Mouse (Mus musculus) liver, embryonic 11.5 days (tissue): ENCODE results near the gene Smtn. TPM values are rescaled to one million over a fixed set of nuclear protein-coding genes. Genes with fewer than 3 reads are reported as not detected.
A peak's percentile ranks its signal among the peaks of the same experiment; 100 is the strongest.

Source experiments
- ATAC-seq: fragments of 200-750 bp; cut with Nextera tagmentation; replicated peaks from 2 replicates; pipeline ENCODE4 v1.8.0; 2017; ENCODE audit warnings: moderate number of reproducible peaks, mild to moderate bottlenecking, moderate TSS enrichment, moderate library complexity; ENCODE audit not compliant: low FRiP score
- DNase-seq: peaks from one replicate; pipeline ENCODE4 v3.0.0-alpha.2; 2017; ENCODE audit warnings: low spot score
- H3K27ac ChIP-seq: fragments of 300-500 bp; sonication (generic); 2 replicates; pipeline ENCODE4 v1.5.1; 2014; ENCODE audit warnings: mild to moderate bottlenecking, low read depth, low read length, control low read depth
- H3K27me3 ChIP-seq: fragments of 300-500 bp; sonication (generic); replicated peaks from 2 replicates; pipeline ENCODE4 v1.6.1; 2014; ENCODE audit warnings: low read length, mixed read lengths; ENCODE audit not compliant: control insufficient read depth, insufficient read depth
- H3K36me3 ChIP-seq: fragments of 300-500 bp; sonication (generic); 2 replicates; pipeline ENCODE4 v1.6.1; 2014; ENCODE audit warnings: mild to moderate bottlenecking, low read length, moderate library complexity, mixed read lengths; ENCODE audit not compliant: control insufficient read depth, insufficient read depth
- H3K4me1 ChIP-seq: fragments of 300-500 bp; sonication (generic); replicated peaks from 2 replicates; pipeline ENCODE4 v1.6.1; 2014; ENCODE audit warnings: low read length, mixed read lengths; ENCODE audit not compliant: control insufficient read depth, insufficient read depth
- H3K4me2 ChIP-seq: fragments of 300-500 bp; sonication (generic); 2 replicates; pipeline ENCODE4 v1.6.1; 2014; ENCODE audit warnings: mild to moderate bottlenecking, control low read depth, moderate library complexity
- H3K4me3 ChIP-seq: fragments of 300-500 bp; sonication (generic); 2 replicates; pipeline ENCODE4 v1.5.1; 2014; ENCODE audit warnings: low read depth, low read length, control low read depth
- H3K9ac ChIP-seq: fragments of 300-500 bp; sonication (generic); 2 replicates; pipeline ENCODE4 v1.6.1; 2014; ENCODE audit warnings: low read depth, low read length, control low read depth
- H3K9me3 ChIP-seq: fragments of 300-500 bp; sonication (generic); 2 replicates; pipeline ENCODE4 v1.6.1; 2016; ENCODE audit warnings: low read length, inconsistent platforms, mixed read lengths; ENCODE audit not compliant: control insufficient read depth
- WGBS: fragments of 180-500 bp; shearing (Covaris S2); extraction: QIAGEN DNeasy Blood & Tissue Kit; methylation state at CpG from one replicate; pipeline ENCODE4 v1.1.7; 2014; 5-methylcytosine and 5-hydroxymethylcytosine counted together
- polyA plus RNA-seq: library from polyadenylated mRNA; unstranded; fragments of >200 nt; fragmentation: Nextera tagmentation; extraction: Ambion mirVana; gene quantifications from 2 replicates; pipeline ENCODE4 v1.2.1, GENCODE M21; 2014

Smtn gene
- polyA plus RNA-seq = 27.0 and 29.3 TPM in 2 replicates

- 85% methylated on average over 23 of the region's 23 CpGs for WGBS
- DNase-seq (no peak), ATAC-seq (no peak)
- H3K4me1 ChIP-seq = peaks cover 17% of the 10 kb centered on the region
- H3K36me3 ChIP-seq = no peaks in the 10 kb centered on the region
- H3K4me3 ChIP-seq = peak within 1 kb of the TSS; percentile 55
- H3K27ac ChIP-seq = no peak within 1 kb of the TSS
- H3K9ac ChIP-seq = 0 out of 2 replicates have a peak within 1 kb of the TSS, but pooled peaks have one; percentile 22
- no peaks in the 10 kb centered on the region for H3K9me3 ChIP-seq
- peak within 1 kb of the TSS; percentile 76 for H3K4me2 ChIP-seq
- no peaks in the 10 kb centered on the region for H3K27me3 ChIP-seq
Measured at GRCm38 (mm10) chr11:3540451-3541085, at the start of gene Smtn. Smtn (minus strand) TSS chr11:3540612.

DNA sequence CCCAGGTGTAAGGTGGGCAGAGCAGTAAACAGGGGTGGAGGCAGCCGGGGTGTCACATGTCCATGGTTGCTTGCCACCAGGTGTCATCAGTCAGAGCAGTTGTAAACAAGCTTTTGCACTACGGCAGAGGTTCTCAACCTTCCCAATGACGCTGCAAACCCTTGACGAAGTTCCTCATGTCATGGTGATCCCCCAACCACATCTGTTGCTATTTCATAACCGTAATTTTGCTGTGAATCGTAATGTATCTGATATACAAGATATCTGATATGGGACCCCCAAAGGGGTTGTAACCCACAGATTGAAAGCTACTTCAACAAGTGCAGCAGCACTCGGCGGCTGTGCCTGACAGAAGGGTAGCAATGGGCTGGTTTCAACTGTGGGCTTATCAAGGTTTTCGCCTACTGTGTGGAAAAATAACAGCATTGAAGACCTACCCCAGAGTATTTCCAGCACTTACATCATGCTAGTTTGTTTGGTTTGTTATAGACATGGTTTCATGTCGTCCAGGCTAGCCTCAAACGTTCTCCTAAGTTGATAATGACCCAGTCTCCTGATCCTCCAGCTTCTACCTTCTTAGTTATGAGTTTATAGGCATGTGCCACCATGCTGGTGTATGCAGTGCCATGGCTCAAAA lies 47.7 kb upstream of the Smtn start:
- Histone ChIP-seq H3K36me3 (no peaks in the 10 kb centered on the region), H3K27ac (no peak overlapping the region), H3K9me3 (no peaks in the 10 kb centered on the region), H3K27me3 (no peaks in the 10 kb centered on the region), H3K9ac (no peak overlapping the region), H3K4me2 (no peak overlapping the region), H3K4me3 (no peak overlapping the region), H3K4me1 (no peaks in the 10 kb centered on the region)
- no peak for ATAC-seq
- 68% methylated on average over 11 of the region's 11 CpGs for WGBS
- DNase-seq = no peak

DNA sequence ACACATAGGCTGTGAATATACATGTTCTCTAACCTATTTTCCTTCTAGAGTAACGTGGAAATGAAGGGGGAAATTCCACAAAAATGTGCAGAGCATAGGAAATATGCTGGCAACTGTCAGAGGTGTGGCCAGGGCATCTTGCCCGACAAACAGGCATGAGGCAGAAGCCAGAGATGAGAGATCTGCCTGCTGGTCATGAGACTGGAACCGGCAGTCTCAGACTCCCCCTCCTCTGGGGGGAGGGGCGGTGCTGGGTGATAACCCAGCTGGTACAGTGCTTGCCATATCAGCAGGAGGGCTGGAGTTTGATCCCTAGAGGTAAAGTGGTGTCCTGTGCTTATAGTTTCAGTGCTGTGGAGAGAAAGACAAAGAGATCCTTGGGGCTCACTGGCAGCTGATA lies 46.9 kb upstream of the Smtn start:
- DNase-seq (no peak), ATAC-seq (no peak)
- H3K36me3 ChIP-seq = no peaks in the 10 kb centered on the region
- H3K4me1 ChIP-seq = no peaks in the 10 kb centered on the region
- no peak overlapping the region for H3K27ac ChIP-seq
- no peak overlapping the region for H3K9ac ChIP-seq
- WGBS = 33% methylated on average over 4 of the region's 4 CpGs
- H3K9me3 ChIP-seq = no peaks in the 10 kb centered on the region
- H3K4me2 ChIP-seq = no peak overlapping the region
- no peaks in the 10 kb centered on the region for H3K27me3 ChIP-seq
- no peak overlapping the region for H3K4me3 ChIP-seq

GRCm38 (mm10) chr11:3585983-3586618 lies 45.7 kb upstream of the Smtn start:
- Histone ChIP-seq H3K4me2 (no peak overlapping the region), H3K36me3 (no peaks in the 10 kb centered on the region), H3K4me3 (no peak overlapping the region), H3K4me1 (no peaks in the 10 kb centered on the region), H3K9ac (no peak overlapping the region), H3K27ac (no peak overlapping the region), H3K27me3 (no peaks in the 10 kb centered on the region), H3K9me3 (no peaks in the 10 kb centered on the region)
- ATAC-seq = no peak
- DNase-seq = no peak
- WGBS = 80% methylated on average over 6 of the region's 6 CpGs

DNA sequence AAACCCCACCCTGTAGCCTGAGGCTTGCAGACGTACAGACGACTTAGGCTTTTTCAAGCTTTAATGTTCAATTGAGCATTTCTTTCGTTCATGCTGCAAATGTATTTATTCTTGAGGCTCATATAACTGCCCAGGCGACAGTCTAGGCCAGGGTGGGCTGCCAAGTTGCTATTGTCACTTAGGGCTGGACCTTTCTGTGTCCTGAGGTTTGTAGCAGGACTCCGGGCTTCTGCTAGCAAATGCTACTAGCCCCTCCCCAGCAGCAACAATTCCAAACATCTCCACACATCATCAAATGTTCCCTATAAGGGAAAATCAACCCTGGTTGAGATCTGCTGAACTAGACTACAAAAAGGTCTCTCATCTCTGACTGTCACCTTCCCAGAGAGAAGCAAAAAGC lies 42.7 kb upstream of the Smtn start:
- WGBS = 76% methylated on average over 5 of the region's 5 CpGs
- H3K4me1 ChIP-seq = no peaks in the 10 kb centered on the region
- no peak overlapping the region for H3K4me2 ChIP-seq
- H3K36me3 ChIP-seq = no peaks in the 10 kb centered on the region
- no peaks in the 10 kb centered on the region for H3K9me3 ChIP-seq
- no peaks in the 10 kb centered on the region for H3K27me3 ChIP-seq
- DNase-seq = no peak
- ATAC-seq = no peak
- no peak overlapping the region for H3K4me3 ChIP-seq
- no peak overlapping the region for H3K27ac ChIP-seq
- H3K9ac ChIP-seq = no peak overlapping the region

- ATAC-seq (no peak), DNase-seq (no peak)
- no peak overlapping the region for H3K9ac ChIP-seq
- no peak overlapping the region for H3K4me3 ChIP-seq
- H3K9me3 ChIP-seq = no peaks in the 10 kb centered on the region
- 90% methylated on average over 4 of the region's 4 CpGs for WGBS
- no peaks in the 10 kb centered on the region for H3K4me1 ChIP-seq
- no peak overlapping the region for H3K27ac ChIP-seq
- no peaks in the 10 kb centered on the region for H3K27me3 ChIP-seq
- H3K36me3 ChIP-seq = no peaks in the 10 kb centered on the region
- H3K4me2 ChIP-seq = no peak overlapping the region
Measured at GRCm38 (mm10) chr11:3581908-3582307, 41.5 kb upstream of the Smtn start.

- Histone ChIP-seq H3K4me3 (no peak overlapping the region), H3K27me3 (no peaks in the 10 kb centered on the region), H3K9ac (no peak overlapping the region), H3K27ac (no peak overlapping the region), H3K36me3 (no peaks in the 10 kb centered on the region), H3K4me2 (no peak overlapping the region), H3K4me1 (no peaks in the 10 kb centered on the region), H3K9me3 (no peaks in the 10 kb centered on the region)
- ATAC-seq (no peak), DNase-seq (no peak)
- 65% methylated on average over 7 of the region's 7 CpGs for WGBS
Measured at GRCm38 (mm10) chr11:3580306-3581084, 40.1 kb upstream of the Smtn start.

DNA sequence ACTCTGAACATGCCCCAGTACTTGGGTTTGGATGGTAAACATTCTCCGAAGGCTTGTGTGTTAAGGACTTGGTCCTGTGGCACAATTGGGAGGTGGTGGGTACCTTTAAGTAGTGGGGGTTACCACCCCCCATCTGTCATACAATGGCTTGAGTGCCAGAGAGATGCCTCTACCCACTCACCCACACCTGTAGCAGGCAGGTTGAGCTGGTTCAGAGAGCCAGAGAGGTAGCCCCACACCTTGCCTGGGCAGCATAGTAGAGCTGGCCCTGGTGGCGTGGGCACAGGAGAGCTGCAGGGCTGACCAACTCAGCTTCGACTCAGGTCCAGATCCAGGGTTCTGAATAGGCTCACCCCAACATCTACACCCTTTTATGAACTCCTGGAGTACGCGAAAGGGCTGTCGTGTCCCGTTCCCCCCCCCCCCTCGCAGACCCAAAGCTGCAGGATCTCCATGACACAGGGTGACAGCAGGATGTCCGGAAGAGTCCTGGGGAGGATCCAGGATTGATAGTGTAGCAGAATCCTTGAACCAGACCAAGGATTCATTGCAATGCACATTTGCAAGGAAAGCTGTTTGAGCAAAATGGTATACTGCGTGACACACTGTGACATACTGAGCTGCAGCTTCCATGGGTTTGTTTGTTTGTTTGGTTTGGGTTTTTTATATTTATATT lies 37.8 kb upstream of the Smtn start:
- peaks cover 2% of the 10 kb centered on the region; the same call in 1 of the 2 replicates for H3K4me1 ChIP-seq
- no peak overlapping the region for H3K4me3 ChIP-seq
- no peaks in the 10 kb centered on the region for H3K9me3 ChIP-seq
- H3K27ac ChIP-seq = no peak overlapping the region
- 81% methylated on average over 10 of the region's 10 CpGs for WGBS
- no peak for ATAC-seq
- no peaks in the 10 kb centered on the region for H3K36me3 ChIP-seq
- no peaks in the 10 kb centered on the region for H3K27me3 ChIP-seq
- no peak overlapping the region for H3K9ac ChIP-seq
- no peak for DNase-seq
- H3K4me2 ChIP-seq = no peak overlapping the region
